Mouse (Mus musculus) layer of hippocampus, postnatal 36 days (tissue): ENCODE results near the gene Scarf2. TPM values are rescaled to one million over a fixed set of nuclear protein-coding genes. Genes with fewer than 3 reads are reported as not detected.

ENCODE experiments used
- DNase-seq, 2 experiments: peaks; one replicate each; pipeline ENCODE4 v3.0.0; 2022
- total RNA-seq, 2 experiments: library from RNA; stranded (reverse); gene quantifications; 2 replicates each; pipeline ENCODE4 v1.2.3; 2021

Gene Scarf2
- total RNA-seq, 2 experiments from 2014 or later: 2.1 to 2.4 TPM

DNA sequence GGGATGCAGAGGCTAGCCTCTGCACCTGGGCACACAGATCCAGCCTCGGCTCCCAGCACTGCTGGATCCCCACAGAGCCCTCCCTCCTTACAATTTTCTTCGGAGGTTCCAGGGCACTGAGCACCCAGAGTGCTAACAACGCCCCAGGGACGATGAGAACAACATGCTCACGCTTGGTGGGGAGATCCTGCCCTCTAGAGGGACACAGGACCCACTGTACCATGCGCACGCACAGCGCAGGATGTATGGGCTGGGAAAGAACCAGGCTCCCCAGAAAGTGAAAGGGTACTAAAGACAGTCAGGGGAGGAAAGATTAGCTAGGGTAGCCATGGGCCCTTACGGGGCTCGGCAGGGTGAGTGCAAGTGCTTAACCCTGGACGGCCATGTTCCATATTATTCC is 34.7 kb downstream of the Scarf2 start:
- DNase-seq: no peak

DNA sequence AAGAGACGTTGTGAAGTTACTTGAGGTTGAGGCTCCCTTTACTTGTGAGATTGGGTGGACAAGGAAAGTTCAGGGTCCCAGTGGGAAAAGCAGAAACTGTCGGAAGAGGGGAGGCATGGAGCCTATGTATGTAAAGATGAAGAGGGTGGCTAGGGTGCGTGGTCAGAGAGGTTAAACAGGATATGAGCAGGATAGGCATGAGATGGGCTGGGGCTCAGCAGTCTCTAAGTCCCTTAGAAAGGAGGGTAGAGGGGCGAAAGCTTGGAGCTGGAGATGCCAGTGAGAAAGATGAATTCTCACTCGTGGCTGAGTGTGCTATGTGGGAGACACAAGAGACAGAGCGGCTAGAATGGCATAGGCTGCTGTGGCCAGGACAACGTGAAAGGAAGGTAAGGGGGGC is 35.7 kb downstream of the Scarf2 start, which contains the start of gene B830017H08Rik:
TSS of gene B830017H08Rik (plus strand) at position 301 of the 400 bp plus-strand sequence.
- DNase-seq: no peak

DNA sequence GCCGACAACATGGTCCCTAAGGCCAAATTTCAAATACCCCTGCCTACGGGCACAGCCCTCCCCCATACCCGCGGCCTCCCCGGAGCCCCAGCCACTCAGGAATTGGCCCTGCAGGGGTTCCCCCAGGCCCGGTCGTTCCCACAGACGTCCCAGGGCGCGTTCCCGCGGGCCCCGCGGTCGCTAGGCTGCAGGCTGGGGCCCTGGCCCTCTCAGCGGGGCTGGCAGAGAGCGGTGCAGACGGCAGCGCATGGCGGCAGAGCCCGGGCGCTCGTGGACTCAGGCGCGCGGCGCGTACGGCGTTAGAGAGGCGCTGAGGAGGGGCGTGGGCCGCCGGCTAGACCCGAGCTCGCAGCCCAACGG is 36.2 kb downstream of the Scarf2 start:
- DNase-seq: peak in 1 of 2 experiments; percentile 58

DNA sequence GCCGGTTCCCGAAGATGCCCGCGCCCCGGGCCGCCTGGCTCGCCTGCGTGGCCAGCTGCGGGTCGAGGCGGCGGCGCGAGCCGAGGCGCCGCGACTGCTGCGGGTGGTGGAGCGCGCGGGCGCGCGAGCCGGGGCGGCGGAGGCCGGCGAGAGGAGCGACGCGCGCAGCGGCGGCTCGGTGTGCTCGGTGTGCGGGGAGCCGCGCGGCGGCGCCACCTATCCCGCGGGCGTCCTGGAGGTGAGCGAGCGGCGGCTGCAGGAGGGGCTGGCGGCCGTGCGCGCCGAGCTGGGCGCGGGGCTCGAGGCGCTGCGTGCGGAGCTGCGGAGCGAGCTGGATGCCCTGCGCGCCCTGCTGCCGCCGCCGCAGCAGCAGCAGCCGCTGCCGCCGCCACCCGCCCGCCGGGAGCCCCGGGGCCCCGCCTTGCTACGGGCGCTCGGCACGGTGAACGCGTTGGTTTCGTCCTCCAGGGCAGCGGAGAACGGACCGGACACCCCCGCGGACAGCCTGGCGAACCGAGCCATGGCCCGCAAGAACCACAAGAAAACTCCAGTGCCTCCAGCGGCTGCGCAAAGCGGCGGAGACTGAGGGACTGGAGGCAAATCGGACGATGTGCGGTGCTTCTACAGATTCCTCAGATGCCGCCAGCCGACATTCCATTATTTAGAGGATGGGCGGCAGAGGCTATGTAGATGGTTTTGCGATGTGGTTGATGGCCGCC is 36.8 kb downstream of the Scarf2 start:
- DNase-seq: peak; percentile 63 to 66

DNA sequence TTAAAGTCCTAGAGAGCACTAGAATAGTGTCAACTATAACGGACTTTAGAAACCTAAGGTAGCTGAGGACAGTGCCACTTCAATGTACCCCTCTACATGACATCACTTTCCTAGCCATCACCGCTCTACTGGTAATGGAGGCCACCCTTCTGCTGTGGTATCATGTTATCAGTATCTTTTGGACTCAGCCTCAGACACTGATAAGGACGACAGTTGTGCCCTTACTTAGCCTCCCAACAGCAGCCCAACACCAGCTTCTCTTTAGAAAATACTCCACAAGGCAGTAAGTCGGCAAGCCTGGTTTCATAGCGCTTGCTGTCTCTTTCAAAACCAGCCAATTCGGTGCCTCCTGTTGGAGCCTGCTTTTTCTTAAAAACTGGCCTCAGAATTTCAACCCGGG is 37.5 kb downstream of the Scarf2 start:
- no peak for DNase-seq

DNA sequence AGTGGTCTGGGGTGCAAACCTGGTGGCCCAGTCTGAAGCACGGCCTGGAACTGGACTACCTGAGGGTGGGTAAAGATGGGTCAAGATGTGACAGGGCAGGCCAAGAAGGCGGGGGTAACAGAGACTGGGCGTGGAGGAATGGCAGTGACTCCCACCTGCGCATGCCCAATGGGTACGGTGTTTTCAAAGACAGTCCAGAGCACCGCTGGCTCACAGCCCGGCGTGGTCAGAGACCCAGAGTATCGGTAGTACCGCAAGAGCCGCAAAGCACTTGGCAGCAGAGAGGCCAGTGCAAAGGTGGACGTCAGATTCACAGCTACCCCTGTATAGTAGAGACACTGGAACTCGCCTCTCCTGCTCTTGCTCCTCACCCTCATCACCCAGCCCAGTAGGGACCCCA is 38.4 kb downstream of the Scarf2 start:
- DNase-seq: no peak

DNA sequence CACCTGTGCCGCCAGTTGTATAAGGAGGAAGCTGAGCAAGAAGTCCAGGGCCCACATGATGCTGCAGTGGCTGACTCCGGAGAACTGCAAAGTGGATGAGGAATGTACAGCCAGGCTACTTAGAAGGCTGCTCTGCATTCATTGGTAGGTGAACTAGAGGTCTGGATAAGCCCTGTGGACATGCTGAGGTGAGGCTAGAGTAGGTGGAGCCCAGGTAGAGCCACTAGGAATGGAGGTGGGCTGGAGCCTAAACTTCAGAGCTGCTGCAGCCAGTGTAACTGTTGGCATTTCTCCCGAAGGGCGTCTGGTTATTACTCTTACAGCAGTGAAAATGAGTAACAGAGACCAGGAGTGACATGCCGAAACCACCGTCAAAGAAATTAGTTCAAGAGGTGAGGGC is 41.0 kb downstream of the Scarf2 start, which contains the start of gene Car15:
TSS of gene Car15 (minus strand) at position 314 of the 400 bp plus-strand sequence.
- no peak for DNase-seq

DNA sequence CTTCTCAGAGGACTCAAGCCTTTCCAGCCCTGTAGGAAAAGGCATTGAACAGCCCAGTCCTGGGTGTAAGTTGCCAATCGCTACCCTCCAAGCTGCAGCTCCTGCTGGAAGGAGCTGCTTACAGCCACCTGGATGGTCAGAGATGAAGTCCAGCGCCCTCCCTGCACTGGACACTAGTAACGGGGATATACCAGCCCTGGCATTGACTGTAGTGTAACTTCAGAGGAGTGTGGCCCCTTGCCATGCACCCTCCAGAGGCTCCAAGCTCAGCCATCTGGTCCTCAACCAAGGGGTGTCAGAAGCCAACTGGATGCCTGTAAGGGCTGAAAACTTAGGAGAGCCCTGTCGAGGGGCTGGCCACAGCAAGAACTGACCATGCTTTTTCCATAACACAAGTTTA is 42.9 kb downstream of the Scarf2 start:
- DNase-seq: no peak

DNA sequence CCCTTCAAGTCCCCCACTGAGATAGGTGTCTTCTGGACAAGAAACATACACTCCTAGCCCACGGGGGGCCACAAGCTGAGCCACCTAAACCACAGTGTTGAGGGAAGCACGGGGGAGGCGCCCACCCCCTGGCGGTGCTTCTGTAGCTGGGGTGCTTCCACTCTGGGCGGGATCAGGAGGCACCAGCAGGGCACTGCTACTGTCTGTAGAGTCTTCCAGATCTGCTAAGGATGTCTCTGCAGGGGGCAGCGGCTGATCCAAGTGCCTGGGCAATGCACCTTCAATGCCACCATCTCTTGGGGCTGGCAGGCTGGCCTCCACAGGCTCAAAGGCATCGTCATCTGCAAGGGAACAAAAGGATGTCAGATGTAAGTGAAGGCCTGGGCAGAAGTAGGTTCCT is 45.4 kb downstream of the Scarf2 start:
- no peak for DNase-seq

DNA sequence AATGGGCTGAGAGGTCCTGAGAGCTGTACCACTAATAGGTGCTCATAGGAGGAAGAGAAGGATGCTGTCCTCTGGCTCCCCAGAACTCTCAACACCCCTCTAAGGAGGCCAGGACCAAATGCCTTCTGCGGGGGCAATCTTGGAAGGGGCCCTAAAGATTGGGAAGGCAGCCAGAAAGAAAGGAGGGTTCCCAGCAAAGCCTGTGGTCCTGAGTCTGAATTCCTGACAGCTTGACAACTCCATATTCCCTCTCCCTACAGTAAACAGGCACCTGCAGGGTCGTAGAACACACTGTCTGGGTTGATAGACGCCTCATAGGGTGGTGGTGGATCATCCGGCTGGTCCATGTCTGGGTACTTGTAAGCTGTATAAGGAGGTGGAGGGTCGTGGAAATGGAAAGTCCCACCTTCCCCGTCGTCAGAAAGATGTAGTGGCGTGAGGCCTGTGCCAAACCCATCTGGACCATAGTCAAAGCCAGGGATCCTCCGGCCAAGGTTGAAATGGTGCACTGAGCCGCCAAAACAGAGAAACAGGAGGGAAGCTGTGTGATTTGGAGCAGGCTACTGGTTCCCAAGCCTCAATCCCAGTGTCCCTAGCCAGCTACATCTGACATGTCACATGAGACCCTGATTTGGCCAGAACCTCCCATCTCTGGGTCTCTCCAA is 46.8 kb downstream of the Scarf2 start:
- no peak for DNase-seq

DNA sequence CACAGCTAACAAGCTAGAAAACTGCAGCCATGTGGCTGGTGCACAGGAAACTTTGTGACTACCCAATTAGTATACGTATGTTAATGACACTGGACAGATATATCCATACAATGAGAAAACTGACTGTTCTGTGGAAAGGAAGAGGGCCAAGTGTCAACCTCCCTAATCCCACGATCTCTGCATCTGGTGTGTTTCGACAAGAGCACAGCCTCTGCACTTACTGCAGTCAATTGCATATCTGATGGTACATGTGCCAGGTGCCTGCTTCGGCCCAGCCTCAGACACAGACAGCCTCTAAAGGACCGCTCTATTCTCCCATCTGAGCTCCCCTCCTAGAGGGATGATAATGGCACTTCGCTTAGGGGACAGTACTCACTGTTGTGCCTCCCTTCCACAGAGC is 51.3 kb downstream of the Scarf2 start:
- no peak for DNase-seq

DNA sequence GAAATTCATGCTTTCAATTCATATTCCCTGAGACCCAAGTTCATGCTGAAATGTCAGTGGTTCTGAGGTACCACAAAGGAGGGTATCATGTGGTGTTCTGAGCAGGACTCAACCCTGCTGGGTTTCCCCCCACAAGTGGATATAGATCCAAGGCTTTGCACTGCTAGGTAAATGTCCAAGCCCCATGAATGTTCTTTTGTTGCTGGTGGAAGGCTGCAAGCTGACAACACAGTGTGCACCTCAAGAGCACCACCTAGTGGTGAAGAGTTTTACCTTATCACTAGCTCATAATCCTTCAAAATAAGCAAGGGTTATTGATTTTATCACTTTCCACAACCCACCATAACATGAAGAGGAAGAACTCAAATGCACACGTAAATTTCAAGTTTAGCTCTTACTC is 51.8 kb downstream of the Scarf2 start:
- peak in 1 of 2 experiments; percentile 41 for DNase-seq

DNA sequence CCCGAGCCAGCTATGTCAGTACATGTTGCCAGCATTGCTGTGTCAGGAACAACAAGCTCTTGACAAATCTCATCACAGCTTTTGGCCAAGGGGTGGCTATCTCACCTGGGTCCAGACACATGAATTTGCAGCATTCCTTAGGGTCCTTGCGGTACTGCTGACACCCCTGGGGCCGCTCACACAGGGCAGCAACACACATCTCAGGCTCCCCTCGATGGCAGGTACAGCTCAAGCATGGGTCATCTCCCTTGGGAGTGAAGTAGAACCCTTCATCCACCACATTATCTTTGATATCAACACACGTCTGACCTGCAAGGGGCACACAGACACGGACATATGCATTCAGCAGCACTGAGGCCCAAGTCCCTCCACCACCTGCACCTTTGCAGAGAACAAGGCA is 52.4 kb downstream of the Scarf2 start:
- DNase-seq: no peak

DNA sequence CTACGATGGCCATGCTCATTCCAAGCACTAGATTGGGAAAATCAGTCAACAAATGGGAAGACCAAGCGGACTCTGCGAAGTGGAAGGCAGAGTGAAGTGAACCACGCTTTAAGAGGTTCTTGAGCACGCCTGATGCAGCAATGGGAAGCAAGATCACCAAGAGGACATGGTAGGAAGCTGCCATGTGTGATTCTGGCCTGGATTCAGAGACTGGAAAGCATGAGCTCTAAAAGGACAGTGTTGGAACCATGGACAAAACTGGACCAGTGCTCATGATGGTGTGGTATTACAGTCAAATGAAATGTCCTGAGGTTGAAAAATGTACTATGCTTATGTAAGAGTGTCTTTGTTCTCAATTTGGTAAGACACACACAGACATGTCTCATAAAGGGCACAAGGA is 54.2 kb downstream of the Scarf2 start:
- no peak for DNase-seq

DNA sequence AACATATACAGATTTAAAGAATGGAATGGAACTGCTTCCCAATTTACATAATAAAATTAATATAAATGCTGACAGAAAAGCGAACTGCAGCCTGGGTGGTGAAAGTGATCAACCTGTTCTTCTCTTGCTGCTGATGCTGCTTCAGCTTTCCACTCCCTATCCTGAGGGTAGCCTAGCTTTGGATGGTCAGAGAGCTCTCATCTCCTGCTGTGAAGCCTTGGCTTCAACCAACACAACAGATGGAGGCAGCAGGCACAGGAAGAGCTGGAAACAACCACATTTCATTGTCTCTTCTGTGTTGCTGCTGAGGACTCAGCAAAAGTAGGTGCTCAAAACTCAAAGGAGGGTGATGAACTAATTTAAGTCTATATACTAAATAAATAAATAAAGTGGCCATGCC is 54.8 kb downstream of the Scarf2 start:
- no peak for DNase-seq

DNA sequence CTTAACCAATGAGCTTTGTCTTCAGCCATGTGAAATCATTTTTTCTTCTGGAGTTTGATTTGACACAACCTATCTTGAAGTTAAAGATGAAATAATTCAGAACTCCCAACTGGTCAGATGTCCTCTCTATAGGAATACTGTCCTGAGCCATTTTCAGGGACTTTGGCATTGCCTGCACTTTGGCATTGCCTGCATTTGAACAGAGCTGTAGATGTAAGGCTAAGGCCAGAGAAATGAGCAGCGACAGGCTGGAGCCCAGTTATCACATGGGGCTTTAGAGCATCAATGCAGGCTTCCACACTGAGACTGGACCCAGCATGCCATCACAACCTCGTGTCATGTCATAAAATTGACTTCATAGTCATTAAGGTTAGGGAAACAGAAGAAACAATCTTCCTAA is 56.2 kb downstream of the Scarf2 start:
- no peak for DNase-seq

DNA sequence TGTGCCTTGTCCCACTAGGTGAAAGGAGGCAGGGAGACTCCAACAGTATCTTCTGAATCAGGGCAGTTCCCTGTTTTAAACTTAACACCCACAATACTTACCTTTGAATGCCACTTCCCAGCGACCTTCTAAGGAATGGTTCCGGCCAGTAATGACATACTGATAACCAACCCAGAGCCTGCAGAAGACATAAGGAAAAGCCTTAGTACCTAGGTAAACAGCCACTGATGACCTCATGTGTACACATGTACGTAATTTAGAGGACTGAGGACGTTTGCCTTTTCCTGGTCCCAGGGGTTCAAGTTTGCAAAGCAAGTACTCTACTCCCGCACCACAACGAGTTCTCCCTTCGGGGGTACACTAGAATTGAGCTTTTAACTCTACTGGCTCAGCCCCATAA is 60.1 kb downstream of the Scarf2 start:
- DNase-seq: no peak

Other genes starting within 250 kb of the Scarf2 start
- under 1 TPM; 0.42 to 0.76 TPM for gene Lrrc74b, start 236.0 kb upstream of the Scarf2 start, total RNA-seq
- gene P2rx6, start 235.4 kb upstream of the Scarf2 start, total RNA-seq: under 1 TPM; 0.58 to 0.67 TPM
- gene Slc7a4, start 214.1 kb upstream of the Scarf2 start, total RNA-seq: 100 to 1,000 TPM in 1 of 2 experiments, 10 to 100 TPM in 1; 93.8 to 104 TPM
- gene Smpd4, start 177.9 kb upstream of the Scarf2 start, total RNA-seq: 10 to 100 TPM; 48.9 to 60.5 TPM
- 10 to 100 TPM; 37.3 to 37.9 TPM for gene Ccdc74a, start 150.8 kb upstream of the Scarf2 start, total RNA-seq
- 10 to 100 TPM; 73.4 to 80.2 TPM for gene Med15, start 64.4 kb upstream of the Scarf2 start, total RNA-seq
- gene Klhl22, start 37.7 kb upstream of the Scarf2 start, total RNA-seq: 100 to 1,000 TPM in 1 of 2 experiments, 10 to 100 TPM in 1; 86.2 to 109 TPM
- 1 to 10 TPM; 2.6 to 4.0 TPM for gene B830017H08Rik, start 35.8 kb downstream of the Scarf2 start, total RNA-seq
- 10 to 100 TPM; 12.8 to 16.4 TPM for gene Car15, start 41.1 kb downstream of the Scarf2 start, total RNA-seq
- gene Gm20518, start 94.4 kb downstream of the Scarf2 start, total RNA-seq: 1 to 10 TPM; 2.7 to 4.1 TPM
- gene Tssk1, start 96.9 kb downstream of the Scarf2 start, total RNA-seq: not detected
- 100 to 1,000 TPM; 106 to 110 TPM for gene Dgcr2, start 101.3 kb downstream of the Scarf2 start, total RNA-seq
- gene Tssk2, start 101.4 kb downstream of the Scarf2 start, total RNA-seq: not detected
- 10 to 100 TPM; 28.1 to 28.5 TPM for gene Ess2, start 114.1 kb downstream of the Scarf2 start, total RNA-seq
- not detected for gene Gsc2, start 117.8 kb downstream of the Scarf2 start, total RNA-seq
- 10 to 100 TPM; 37.1 to 39.9 TPM for gene Slc25a1, start 130.9 kb downstream of the Scarf2 start, total RNA-seq
- gene Vpreb2, start 183.1 kb downstream of the Scarf2 start, total RNA-seq: not detected